Mouse (Mus musculus) intestine, postnatal 0 days (tissue): ENCODE results near the gene Dnajb3. TPM values are rescaled to one million over a fixed set of nuclear protein-coding genes. Genes with fewer than 3 reads are reported as not detected.

Source experiments
- ATAC-seq: fragments of 200-750 bp; cut with Nextera tagmentation; 2 replicates; pipeline ENCODE4 v1.8.0; 2017; ENCODE audit warnings: mild to moderate bottlenecking, moderate TSS enrichment, moderate library complexity
- H3K27ac ChIP-seq: fragments of 300-500 bp; sonication (generic); 2 replicates; pipeline ENCODE4 v1.5.1; 2014; ENCODE audit warnings: mild to moderate bottlenecking, low read depth, low read length, moderate library complexity
- H3K27me3 ChIP-seq: fragments of 300-500 bp; sonication (generic); replicated peaks from 2 replicates; pipeline ENCODE4 v1.6.1; 2014; ENCODE audit warnings: low read length, mixed read lengths; ENCODE audit not compliant: control insufficient read depth, insufficient read depth
- H3K36me3 ChIP-seq: fragments of 300-500 bp; sonication (generic); 2 replicates; pipeline ENCODE4 v1.6.1; 2014; ENCODE audit warnings: mild to moderate bottlenecking, moderate library complexity; ENCODE audit not compliant: control insufficient read depth, insufficient read depth
- H3K4me1 ChIP-seq: fragments of 300-500 bp; sonication (generic); replicated peaks from 2 replicates; pipeline ENCODE4 v1.6.1; 2014; ENCODE audit warnings: antibody characterized with exemption, low read length, mixed read lengths; ENCODE audit not compliant: control insufficient read depth, insufficient read depth
- H3K4me2 ChIP-seq: fragments of 300-500 bp; sonication (generic); replicated peaks from 2 replicates; pipeline ENCODE4 v1.6.1; 2014; ENCODE audit warnings: low read depth, mild to moderate bottlenecking, moderate library complexity
- H3K4me3 ChIP-seq: fragments of 300-500 bp; sonication (generic); 2 replicates; pipeline ENCODE4 v1.5.1; 2014; ENCODE audit warnings: low read depth, low read length
- H3K9ac ChIP-seq: fragments of 300-500 bp; sonication (generic); 2 replicates; pipeline ENCODE4 v1.6.1; 2014; ENCODE audit warnings: mild to moderate bottlenecking, low read depth, low read length
- H3K9me3 ChIP-seq: fragments of 300-500 bp; sonication (generic); 2 replicates; pipeline ENCODE4 v1.6.1; 2016; ENCODE audit warnings: mixed run types; ENCODE audit not compliant: control insufficient read depth
- CTCF ChIP-seq: sonication (generic); IDR thresholded peaks from 2 replicates; pipeline ENCODE4 v1.5.1; 2016; ENCODE audit warnings: low read depth, mild to moderate bottlenecking, control low read depth, antibody characterized with exemption, moderate library complexity
- WGBS: fragments of 180-500 bp; shearing (Covaris S2); extraction: QIAGEN DNeasy Blood & Tissue Kit; methylation state at CpG from one replicate; pipeline ENCODE4 v1.1.7; 2014; 5-methylcytosine and 5-hydroxymethylcytosine counted together
- polyA plus RNA-seq: library from polyadenylated mRNA; unstranded; fragments of >200 nt; fragmentation: Nextera tagmentation; extraction: Ambion mirVana; gene quantifications from 2 replicates; pipeline ENCODE4 v1.2.1, GENCODE M21; 2015

Dnajb3 gene
- polyA plus RNA-seq, 1 experiment from 2014 or later, result 11.5 TPM

DNA sequence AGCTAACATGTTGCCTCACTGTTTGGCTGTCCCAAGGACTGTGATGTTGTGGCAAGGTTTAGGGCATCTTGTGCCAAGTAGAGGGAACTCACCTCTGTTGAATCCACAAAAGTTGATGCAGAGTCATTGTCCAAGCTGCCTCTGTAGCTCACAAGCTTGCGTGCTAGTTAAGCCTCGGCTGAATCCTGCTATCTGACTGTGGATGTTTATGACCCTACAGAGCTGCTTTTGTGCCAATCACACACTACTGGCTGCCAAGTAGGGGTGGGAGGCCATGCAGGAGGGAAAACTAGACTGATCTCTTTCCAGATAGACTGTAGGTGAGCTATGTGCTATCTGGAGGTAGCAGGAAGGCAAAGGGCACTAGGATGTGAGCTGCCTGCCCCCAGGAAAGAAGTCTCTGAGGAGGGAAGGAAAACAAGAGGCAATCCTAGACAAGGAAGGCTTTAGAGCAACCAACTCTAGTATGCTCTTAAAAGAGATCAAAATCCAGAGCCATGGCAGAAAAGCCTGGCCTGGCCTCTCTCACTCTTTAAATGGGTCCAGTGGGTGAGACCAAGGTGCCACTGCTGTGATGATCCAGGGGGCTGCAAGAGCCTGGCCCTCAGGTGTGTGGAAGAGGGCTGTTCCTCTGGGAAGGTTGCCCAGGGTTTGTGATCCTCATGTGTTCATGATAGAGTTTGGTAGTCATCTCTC lies 8.3 kb upstream of the Dnajb3 start:
- no peaks in the 10 kb centered on the region for H3K27me3 ChIP-seq
- ATAC-seq, result peak; percentile 76
- H3K4me3 ChIP-seq, result 0 out of 2 replicates have a peak overlapping the region, but pooled peaks have one; percentile 0
- 70% methylated on average over 2 of the region's 2 CpGs for WGBS
- H3K27ac ChIP-seq, result peak overlapping the region; percentile 15
- no peak overlapping the region for H3K9ac ChIP-seq
- peak overlapping the region; percentile 9 for H3K4me2 ChIP-seq
- peaks cover 52% of the 10 kb centered on the region for H3K9me3 ChIP-seq
- TF ChIP-seq CTCF, result no peak
- no peaks in the 10 kb centered on the region for H3K4me1 ChIP-seq
- H3K36me3 ChIP-seq, result no peaks in the 10 kb centered on the region

- no peak for TF ChIP-seq CTCF
- ATAC-seq, result no peak
- Histone ChIP-seq H3K4me2 (peak overlapping the region; percentile 9; the same call in 1 of the 2 replicates), H3K4me3 (no peak overlapping the region), H3K4me1 (no peaks in the 10 kb centered on the region), H3K36me3 (no peaks in the 10 kb centered on the region), H3K9me3 (peaks cover 52% of the 10 kb centered on the region), H3K9ac (no peak overlapping the region), H3K27ac (no peak overlapping the region), H3K27me3 (no peaks in the 10 kb centered on the region)
- WGBS, result 71% methylated on average over 1 of the region's 1 CpGs
Measured at GRCm38 (mm10) chr1:88213061-88213460, 7.5 kb upstream of the Dnajb3 start.

DNA sequence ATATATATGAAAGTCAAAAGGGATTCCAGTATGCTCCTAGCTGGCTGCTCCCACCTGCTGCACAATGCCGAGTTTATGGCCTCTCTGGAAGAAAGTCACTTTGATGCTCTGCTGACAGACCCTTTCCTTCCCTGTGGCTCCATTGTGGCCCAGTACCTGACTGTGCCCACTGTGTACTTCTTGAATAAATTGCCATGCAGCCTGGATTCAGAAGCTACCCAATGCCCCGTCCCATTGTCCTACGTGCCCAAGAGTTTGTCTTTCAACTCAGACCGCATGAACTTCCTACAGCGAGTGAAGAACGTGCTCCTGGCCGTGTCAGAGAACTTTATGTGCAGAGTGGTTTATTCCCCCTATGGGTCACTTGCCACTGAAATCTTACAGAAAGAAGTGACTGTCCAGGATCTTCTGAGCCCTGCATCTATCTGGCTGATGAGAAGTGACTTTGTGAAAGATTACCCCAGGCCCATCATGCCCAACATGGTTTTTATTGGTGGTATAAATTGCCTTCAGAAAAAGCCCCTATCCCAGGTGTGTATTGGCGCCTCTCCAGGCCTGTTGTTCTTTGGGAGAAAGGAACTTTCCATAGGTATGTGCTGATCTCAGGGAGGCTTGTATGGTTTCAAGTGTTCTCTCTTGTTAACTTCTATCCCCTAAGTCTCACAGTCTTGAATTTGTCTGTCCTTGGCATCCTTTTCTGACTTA lies 6.9 kb upstream of the Dnajb3 start:
- Histone ChIP-seq H3K27ac (no peak overlapping the region), H3K27me3 (no peaks in the 10 kb centered on the region), H3K4me3 (no peak overlapping the region), H3K4me1 (0 out of 2 replicates have a peak, but pooled peaks cover 2% of the 10 kb centered on the region), H3K36me3 (no peaks in the 10 kb centered on the region), H3K4me2 (peak overlapping the region; percentile 0), H3K9me3 (peaks cover 49% of the 10 kb centered on the region), H3K9ac (no peak overlapping the region)
- no peak for TF ChIP-seq CTCF
- WGBS, result 57% methylated on average over 8 of the region's 8 CpGs
- ATAC-seq, result peak; percentile 1; the same call in 1 of the 2 replicates

DNA sequence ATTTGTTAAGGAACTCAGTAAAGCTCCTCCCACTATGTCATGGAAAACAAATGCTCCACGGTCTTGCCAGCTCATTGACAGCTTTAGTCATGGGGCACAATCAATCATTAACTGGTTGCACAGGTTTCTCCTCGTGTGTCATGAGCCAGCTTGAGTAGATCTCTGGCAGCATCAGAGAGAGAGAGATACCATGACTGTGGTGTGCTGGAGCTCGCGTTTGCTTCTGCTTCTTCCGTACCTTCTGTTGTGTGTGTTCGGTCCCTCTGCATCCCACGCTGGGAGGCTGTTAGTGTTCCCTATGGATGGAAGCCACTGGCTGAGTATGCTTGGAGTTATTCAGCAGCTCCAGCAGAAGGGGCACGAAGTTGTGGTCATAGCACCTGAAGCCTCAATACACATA lies 6.2 kb upstream of the Dnajb3 start, which contains the start of gene Ugt1a1:
TSS of gene Ugt1a1 (plus strand) at position 148 of the 400 bp plus-strand sequence.
- H3K4me3 ChIP-seq, result no peak within 1 kb of the TSS
- peak within 1 kb of the TSS; percentile 0 for H3K4me2 ChIP-seq
- no peaks in the 10 kb centered on the region for H3K36me3 ChIP-seq
- no peak for TF ChIP-seq CTCF
- peaks cover 43% of the 10 kb centered on the region for H3K9me3 ChIP-seq
- WGBS, result 60% methylated on average over 8 of the region's 8 CpGs
- peak; percentile 63 for ATAC-seq
- no peaks in the 10 kb centered on the region for H3K27me3 ChIP-seq
- H3K4me1 ChIP-seq, result peaks cover 4% of the 10 kb centered on the region; the same call in 1 of the 2 replicates
- H3K9ac ChIP-seq, result no peak within 1 kb of the TSS
- peak within 1 kb of the TSS; percentile 3; the same call in 1 of the 2 replicates for H3K27ac ChIP-seq

DNA sequence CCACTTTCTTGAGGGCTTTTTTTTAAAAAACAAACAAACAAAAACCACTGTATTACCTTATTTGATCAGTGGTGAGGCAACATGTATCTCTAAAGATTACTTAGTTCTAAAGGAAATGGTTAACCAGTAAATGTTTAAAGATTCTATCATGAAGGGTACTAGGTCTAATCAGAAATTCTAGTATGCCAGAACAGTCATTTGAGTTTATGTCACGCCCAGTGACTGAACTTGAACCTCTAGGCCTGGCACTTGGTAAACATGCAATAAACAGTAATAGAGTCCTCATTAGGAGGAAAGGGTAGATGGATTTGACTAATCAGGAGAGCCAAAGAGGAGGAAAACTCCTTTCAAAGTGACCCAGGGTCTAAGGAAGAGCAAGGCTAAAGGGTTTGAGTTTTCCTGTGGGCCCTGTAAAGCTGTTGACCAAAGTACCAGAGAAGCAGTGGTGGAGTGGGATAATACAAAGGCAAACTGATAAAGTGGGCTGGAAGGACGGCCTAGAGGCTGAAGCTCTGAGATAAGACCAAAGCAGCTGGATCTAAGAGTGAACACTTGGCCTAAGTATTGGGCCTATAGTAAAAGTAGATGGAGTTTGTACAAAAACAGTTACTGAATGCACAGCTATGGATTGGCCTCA lies 1.4 kb upstream of the Dnajb3 start:
- 0 out of 2 replicates have a peak, but pooled peaks cover 6% of the 10 kb centered on the region for H3K9me3 ChIP-seq
- H3K36me3 ChIP-seq, result no peaks in the 10 kb centered on the region
- H3K4me2 ChIP-seq, result no peak overlapping the region
- H3K27me3 ChIP-seq, result no peaks in the 10 kb centered on the region
- no peak overlapping the region for H3K9ac ChIP-seq
- TF ChIP-seq CTCF, result no peak
- peak; percentile 39 for ATAC-seq
- 53% methylated on average over 2 of the region's 2 CpGs for WGBS
- peaks cover 4% of the 10 kb centered on the region; the same call in 1 of the 2 replicates for H3K4me1 ChIP-seq
- no peak overlapping the region for H3K4me3 ChIP-seq
- peak overlapping the region; percentile 62 for H3K27ac ChIP-seq

GRCm38 (mm10) chr1:88200456-88200855 lies 5.1 kb downstream of the Dnajb3 start, which contains the start of gene Ugt1a2:
Gene Ugt1a2 (plus strand): TSS chr1:88200601.
- Histone ChIP-seq H3K36me3 (no peaks in the 10 kb centered on the region), H3K27me3 (no peaks in the 10 kb centered on the region), H3K4me2 (no peak within 1 kb of the TSS), H3K4me1 (no peaks in the 10 kb centered on the region), H3K9me3 (no peaks in the 10 kb centered on the region), H3K27ac (no peak within 1 kb of the TSS), H3K9ac (no peak within 1 kb of the TSS), H3K4me3 (no peak within 1 kb of the TSS)
- TF ChIP-seq CTCF, result no peak
- WGBS, result 53% methylated on average over 7 of the region's 7 CpGs
- ATAC-seq, result no peak
